Mouse (Mus musculus): ENCODE measurements around the gene Gprasp2.
"Not testable (repeated sequence)": the region's sequence is repeated elsewhere in the genome, so short reads cannot be mapped to it uniquely, and the experiment has no call there.

Gene Gprasp2

GRCm38 (mm10) chrX:135838521-135839360 is at the start of gene Gprasp2:
TSS of gene Gprasp2 (plus strand) at chrX:135839034.
- peak; percentile 69 to 72 for DNase-seq

GRCm38 (mm10) chrX:135791536-135791935 is 47.3 kb upstream of the Gprasp2 start:
- no peak for DNase-seq

- DNase-seq, result no peak
Measured at GRCm38 (mm10) chrX:135792326-135792725, 46.5 kb upstream of the Gprasp2 start.

- peak; percentile 68 to 73 for DNase-seq
Measured at GRCm38 (mm10) chrX:135795591-135796304, 43.1 kb upstream of the Gprasp2 start.

GRCm38 (mm10) chrX:135796305-135797211 is 42.3 kb upstream of the Gprasp2 start:
- DNase-seq, result peak; percentile 40 to 59

GRCm38 (mm10) chrX:135797212-135797644 is 41.6 kb upstream of the Gprasp2 start, which contains the start of gene Bhlhb9:
TSS of gene Bhlhb9 (plus strand) at chrX:135797594.
- peak; percentile 71 to 72 for DNase-seq

- DNase-seq, result no peak
Measured at GRCm38 (mm10) chrX:135804149-135804548, 34.7 kb upstream of the Gprasp2 start.

GRCm38 (mm10) chrX:135805780-135806179 is 33.1 kb upstream of the Gprasp2 start:
- DNase-seq, result peak; percentile 77 to 80

- not testable (repeated sequence) for DNase-seq
Measured at GRCm38 (mm10) chrX:135835896-135836295, 2.9 kb upstream of the Gprasp2 start.

GRCm38 (mm10) chrX:135837896-135838295 is 938 bp upstream of the Gprasp2 start:
- peak; percentile 10 to 19 for DNase-seq

- DNase-seq, result peak; percentile 68
Measured at GRCm38 (mm10) chrX:135839397-135840391, 860 bp downstream of the Gprasp2 start.

- not testable (repeated sequence) for DNase-seq
Measured at GRCm38 (mm10) chrX:135866806-135867205, 28.0 kb downstream of the Gprasp2 start.

GRCm38 (mm10) chrX:135876679-135877078 is 37.8 kb downstream of the Gprasp2 start:
- no peak for DNase-seq

- DNase-seq, result no peak
Measured at GRCm38 (mm10) chrX:135879626-135880025, 40.8 kb downstream of the Gprasp2 start.

- DNase-seq, result peak; percentile 84 to 87
Measured at GRCm38 (mm10) chrX:135885411-135886233, 46.8 kb downstream of the Gprasp2 start.

GRCm38 (mm10) chrX:135886234-135886585 is 47.4 kb downstream of the Gprasp2 start:
- DNase-seq, result peak; percentile 52 to 65

Measured in cerebellum, postnatal 14 days (tissue).